Mouse (Mus musculus) liver, embryonic 14.5 days (tissue): ENCODE results near the gene C4bp.

Source experiments
- CTCF ChIP-seq: IDR thresholded peaks from 2 replicates; pipeline ENCODE4 v1.5.1; 2016; ENCODE audit warnings: antibody characterized with exemption, low read depth, control low read depth
- EP300 ChIP-seq: IDR thresholded peaks from 2 replicates; pipeline ENCODE4 v1.6.1; 2016; ENCODE audit warnings: antibody characterized with exemption, low read depth

DNA sequence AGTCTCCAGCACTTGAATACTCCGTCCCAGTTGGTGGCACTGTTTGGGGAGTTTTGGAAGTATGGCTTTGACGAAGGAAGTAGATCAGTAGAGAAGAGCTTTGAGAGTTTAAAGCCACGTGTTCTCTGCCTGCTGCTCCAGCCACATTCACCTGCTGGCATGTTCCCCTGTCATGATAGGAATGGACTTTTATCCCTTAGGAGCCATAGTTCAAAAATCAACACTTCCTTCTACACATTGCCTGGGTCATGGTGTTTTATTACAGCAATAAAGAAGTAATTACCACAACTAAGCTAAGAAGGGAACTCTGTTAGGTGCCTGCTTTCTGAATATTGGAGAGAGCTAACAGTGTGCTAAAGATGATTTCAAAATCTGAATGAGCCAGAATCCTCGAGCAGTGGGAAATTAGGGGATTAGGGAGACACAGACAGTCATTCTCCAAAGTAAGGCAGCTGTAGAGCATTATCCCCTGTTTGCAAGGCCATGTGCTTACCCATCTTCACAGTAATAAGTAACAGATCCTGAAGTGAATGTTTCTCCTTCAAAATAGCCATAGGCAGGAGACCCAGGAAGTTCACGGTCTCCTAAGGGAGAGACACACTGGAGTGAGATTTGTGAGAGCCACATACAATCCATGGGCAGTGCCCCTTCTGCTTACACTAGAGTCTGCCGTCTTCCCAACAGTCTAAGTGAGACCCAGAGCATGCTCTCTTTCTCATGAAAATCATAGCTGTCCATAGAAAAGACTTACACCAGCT is 20.4 kb upstream of the C4bp start:
- TF ChIP-seq CTCF (no peak), EP300 (no peak)
